In genomic region chr4:45342286-45343155, GRCm38 (mm10) we compare ENCODE assay signal across 8 mouse cellular contexts. TPM values are rescaled to one million over a fixed set of nuclear protein-coding genes. Genes with fewer than 3 reads are reported as not detected.
A peak's percentile ranks its signal among the peaks of the same experiment; 100 is the strongest.
DNase-seq lines count a peak whose midpoint lies in the region; ATAC-seq and TF ChIP-seq lines count a peak whose summit lies in the region.

Gene Exosc3, minus strand, starts transcription at chr4:45342732.

- H3K9ac ChIP-seq in heart, embryonic 15.5 days, result peak within 1 kb of the TSS; percentile 96
- H3K9ac ChIP-seq in liver, embryonic 14.5 days (replicated peaks), result peak within 1 kb of the TSS; percentile 99
- H3K9ac ChIP-seq in neural tube, embryonic 11.5 days (ENCODE audit: low read length), result peak within 1 kb of the TSS; percentile 92

- H3K27ac ChIP-seq in heart, embryonic 15.5 days, result peak within 1 kb of the TSS; percentile 99
- peak within 1 kb of the TSS; percentile 92 for H3K27ac ChIP-seq in liver, embryonic 14.5 days
- H3K27ac ChIP-seq in neural tube, embryonic 11.5 days (ENCODE audit: low read depth, low read length), result peak within 1 kb of the TSS; percentile 88

- H3K9me3 ChIP-seq in heart, embryonic 15.5 days (replicated peaks), result no peaks in the 10 kb centered on the region
- no peaks in the 10 kb centered on the region for H3K9me3 ChIP-seq in liver, embryonic 14.5 days (ENCODE audit: control insufficient read depth, low read length)
- no peaks in the 10 kb centered on the region for H3K9me3 ChIP-seq in neural tube, embryonic 11.5 days (ENCODE audit: control insufficient read depth, low read length)

- H3K4me2 ChIP-seq in heart, embryonic 15.5 days, result peak within 1 kb of the TSS; percentile 87
- peak within 1 kb of the TSS; percentile 92 for H3K4me2 ChIP-seq in liver, embryonic 14.5 days (ENCODE audit: low read depth)
- peak within 1 kb of the TSS; percentile 90 for H3K4me2 ChIP-seq in neural tube, embryonic 11.5 days (ENCODE audit: low read depth)

- H3K4me1 ChIP-seq in heart, embryonic 15.5 days (replicated peaks), result peaks cover 12% of the 10 kb centered on the region
- H3K4me1 ChIP-seq in liver, embryonic 14.5 days (replicated peaks; ENCODE audit: control insufficient read depth in 2 of 2, insufficient read depth in 2 of 2, low read length in 1 of 2), result peaks cover 7 to 8% of the 10 kb centered on the region in 2 experiments
- peaks cover 14% of the 10 kb centered on the region; the same call in 1 of the 2 replicates for H3K4me1 ChIP-seq in neural tube, embryonic 11.5 days (ENCODE audit: control insufficient read depth, insufficient read depth, low read length)

- WGBS in heart, embryonic 15.5 days, result under 1% methylated on average over 76 of the region's 76 CpGs
- WGBS in liver, embryonic 14.5 days (ENCODE audit: insufficient replicate concordance), result under 1% methylated on average over 62 of the region's 76 CpGs
- under 1% methylated on average over 65 of the region's 76 CpGs for WGBS in neural tube, embryonic 11.5 days

- no peaks in the 10 kb centered on the region for H3K27me3 ChIP-seq in heart, embryonic 15.5 days
- no peaks in the 10 kb centered on the region for H3K27me3 ChIP-seq in liver, embryonic 14.5 days (ENCODE audit: control insufficient read depth, insufficient read depth, low read length)
- H3K27me3 ChIP-seq in neural tube, embryonic 11.5 days (ENCODE audit: control insufficient read depth, insufficient read depth, low read length), result no peaks in the 10 kb centered on the region

- 0 out of 2 replicates have a peak, but pooled peaks cover 5% of the 10 kb centered on the region for H3K36me3 ChIP-seq in heart, embryonic 15.5 days
- peaks cover 6% of the 10 kb centered on the region for H3K36me3 ChIP-seq in liver, embryonic 14.5 days (replicated peaks; ENCODE audit: control insufficient read depth, insufficient read depth, low read depth)
- 0 out of 2 replicates have a peak, but pooled peaks cover 3% of the 10 kb centered on the region for H3K36me3 ChIP-seq in neural tube, embryonic 11.5 days (ENCODE audit: control insufficient read depth, insufficient read depth, low read length)

- TF ChIP-seq EP300 in liver, embryonic 14.5 days (IDR thresholded peaks at IDR 0.05; ENCODE audit: low read depth), result no peak

- TF ChIP-seq CTCF in liver, embryonic 14.5 days (IDR thresholded peaks at IDR 0.05; ENCODE audit: low read depth), result no peak

- peak within 1 kb of the TSS; percentile 78 for H3K4me3 ChIP-seq in heart, embryonic 15.5 days
- peak within 1 kb of the TSS; percentile 73 to 99 for H3K4me3 ChIP-seq in liver, embryonic 14.5 days (ENCODE audit: insufficient read depth in 1 of 2, low read depth in 2 of 2, low read length in 2 of 2)
- H3K4me3 ChIP-seq in neural tube, embryonic 11.5 days (ENCODE audit: low read depth, low read length), result peak within 1 kb of the TSS; percentile 96

- peak; percentile 73 for DNase-seq in kidney, postnatal 10 days
- peak; percentile 50 to 54 (median 53) for DNase-seq in liver, embryonic 14.5 days (ENCODE audit: low read depth in 3 of 3, low spot score in 3 of 3)
- peak; percentile 70 for DNase-seq in neural tube, embryonic 11.5 days (ENCODE audit: low spot score)
- DNase-seq in urinary bladder, postnatal 36 days (ENCODE audit: low spot score in 2 of 2), result peak; percentile 47 to 58

- ATAC-seq in CD4-positive, CD25-positive, alpha-beta regulatory T cell, adult 4 months, result peak; percentile 52
- peak; percentile 43 for ATAC-seq in activated CD4-positive, CD25-positive, alpha-beta regulatory T cell, adult 4 months
- peak; percentile 79 for ATAC-seq in erythroblast, adult 5-6 weeks (replicated peaks; ENCODE audit: low FRiP score, poor library complexity, severe bottlenecking)
- peak; percentile 81 for ATAC-seq in heart, embryonic 15.5 days (replicated peaks; ENCODE audit: insufficient number of reproducible peaks, insufficient read depth, low FRiP score, low read depth)
- peak; percentile 92 for ATAC-seq in liver, embryonic 14.5 days (ENCODE audit: insufficient read depth)
- peak; percentile 82 for ATAC-seq in neural tube, embryonic 11.5 days (ENCODE audit: insufficient read depth, low FRiP score, low TSS enrichment)

RNA-seq across cellular contexts. Expression of gene Exosc3, which starts in this region (rescaled TPM):
- 10 to 100 TPM; 30.8 to 38.4 TPM for polyA plus RNA-seq in CD4-positive, CD25-positive, alpha-beta regulatory T cell, adult 4 months (2017; shearing (Covaris generic))
- polyA plus RNA-seq in activated CD4-positive, CD25-positive, alpha-beta regulatory T cell, adult 4 months (2017; shearing (Covaris generic)), result 10 to 100 TPM; 45.0 to 60.6 TPM
- 20.8 and 33.9 TPM in 2 replicates for total RNA-seq in erythroblast, adult 5-6 weeks (2015; ENCODE audit: low replicate concordance)
- 25.5 and 37.5 TPM in 2 replicates for total RNA-seq in erythroblast, adult 5-6 weeks (2017; ENCODE audit: low replicate concordance)
- 30.4 and 41.3 TPM in 2 replicates for polyA plus RNA-seq in heart, embryonic 15.5 days (2015; fragmentation: Nextera tagmentation; extraction: Ambion mirVana)
- polyA plus RNA-seq in liver, embryonic 14.5 days (2012; rRNA removed), result 22.9 and 31.6 TPM in 2 replicates
- 57.2 and 59.7 TPM in 2 replicates for polyA plus RNA-seq in liver, embryonic 14.5 days (2014; fragmentation: Nextera tagmentation; extraction: Ambion mirVana)
- 83.0 and 83.4 TPM in 2 replicates for polyA plus RNA-seq in neural tube, embryonic 11.5 days (2014; fragmentation: Nextera tagmentation; extraction: Ambion mirVana)

Comparison
In these comparisons a context has a peak if more than half of its experiments do, and no peak if none do; other contexts are left out.
1. Peak in every context shown above with its lines: DNase-seq, ATAC-seq, H3K4me3 ChIP-seq and H3K27ac ChIP-seq.